Comparison of ENCODE assay signal across 7 mouse cellular contexts in genomic region chr11:94236074-94236473, GRCm38 (mm10). TPM values are rescaled to one million over a fixed set of nuclear protein-coding genes. Genes with fewer than 3 reads are reported as not detected.
A peak's percentile ranks its signal among the peaks of the same experiment; 100 is the strongest.
DNase-seq lines count a peak whose midpoint lies in the region; ATAC-seq and TF ChIP-seq lines count a peak whose summit lies in the region.

No protein-coding gene starts in this region.

- ATAC-seq in hindbrain, postnatal 0 days, result peak; percentile 92

- no peaks in the 10 kb centered on the region for H3K4me1 ChIP-seq in hindbrain, postnatal 0 days (ENCODE audit: insufficient read depth, low read length)

- peak; percentile 82 for DNase-seq in adipocyte (ENCODE audit: low spot score)
- DNase-seq in cerebellum, postnatal 36 days, result peak; percentile 74 to 77
- peak; percentile 72 for DNase-seq in gastrocnemius, adult 2 months
- peak; percentile 92 for DNase-seq in hindbrain, postnatal 0 days (ENCODE audit: low spot score)
- peak; percentile 62 to 71 for DNase-seq in left cerebral cortex, adult 18-20 months (ENCODE audit: low spot score in 2 of 2)
- peak; percentile 73 to 81 for DNase-seq in lung, postnatal 4 days
- peak; percentile 85 for DNase-seq in right cerebral cortex, adult 18-20 months

- intact Hi-C loops in gastrocnemius, adult 2 months (cut with DNase I), result loop anchor here (1.0 to 5.0 kb wide), 3 partner anchors 41 to 251 kb away; partner anchors contain the start of gene Spata20

- no peaks in the 10 kb centered on the region for H3K27me3 ChIP-seq in hindbrain, postnatal 0 days (ENCODE audit: insufficient read depth, low read length)

- no peaks in the 10 kb centered on the region for H3K36me3 ChIP-seq in hindbrain, postnatal 0 days (ENCODE audit: insufficient read depth, low read length)

- peak overlapping the region; percentile 35; the same call in 1 of the 2 replicates for H3K9ac ChIP-seq in hindbrain, postnatal 0 days (replicated peaks; ENCODE audit: low read length)

- H3K4me2 ChIP-seq in hindbrain, postnatal 0 days (ENCODE audit: low read depth, low read length), result no peak overlapping the region

- TF ChIP-seq CTCF in gastrocnemius, adult 2 months (IDR thresholded peaks at IDR 0.05), result peak; percentile 88
- peak; percentile 95 for TF ChIP-seq CTCF in hindbrain, postnatal 0 days (IDR thresholded peaks at IDR 0.05; ENCODE audit: low read depth)

- no peak overlapping the region for H3K4me3 ChIP-seq in gastrocnemius, adult 2 months
- H3K4me3 ChIP-seq in hindbrain, postnatal 0 days (ENCODE audit: low read length), result no peak overlapping the region

- WGBS in hindbrain, postnatal 0 days, result 22% methylated on average over 3 of the region's 3 CpGs

- H3K9me3 ChIP-seq in hindbrain, postnatal 0 days (ENCODE audit: low read length), result no peaks in the 10 kb centered on the region

- H3K27ac ChIP-seq in gastrocnemius, adult 2 months, result peak overlapping the region; percentile 64
- peak overlapping the region; percentile 70 for H3K27ac ChIP-seq in hindbrain, postnatal 0 days

RNA-seq across cellular contexts. Expression of gene Wfikkn2, which starts 9.7 kb away (rescaled TPM):
- 1 to 10 TPM; 6.9 to 8.3 TPM for total RNA-seq in gastrocnemius, adult 2 months (2021)
- total RNA-seq in hindbrain, postnatal 0 days (2014; rRNA removed), result 7.0 and 10.1 TPM in 2 replicates
- 10.4 and 10.5 TPM in 2 replicates for polyA plus RNA-seq in hindbrain, postnatal 0 days (2015; fragmentation: Nextera tagmentation; extraction: Ambion mirVana)
- total RNA-seq in left cerebral cortex, adult 18-20 months (2021), result 1 to 10 TPM; 1.8 to 2.2 TPM

RNA-seq across cellular contexts. Expression of gene Tob1, which starts 24.8 kb away (rescaled TPM):
- 100 to 1,000 TPM; 177 to 277 TPM for total RNA-seq in gastrocnemius, adult 2 months (2021)
- 13.2 and 20.1 TPM in 2 replicates for total RNA-seq in hindbrain, postnatal 0 days (2014; rRNA removed)
- 33.9 and 34.8 TPM in 2 replicates for polyA plus RNA-seq in hindbrain, postnatal 0 days (2015; fragmentation: Nextera tagmentation; extraction: Ambion mirVana)
- total RNA-seq in left cerebral cortex, adult 18-20 months (2021), result 10 to 100 TPM; 40.6 to 42.1 TPM

RNA-seq across cellular contexts. Expression of gene Gm21885, which starts 45.6 kb away (rescaled TPM):
- total RNA-seq in gastrocnemius, adult 2 months (2021), result not detected
- total RNA-seq in hindbrain, postnatal 0 days (2014; rRNA removed), result not detected in 2 replicates
- 0.24 TPM in 1 of 2 replicates, not detected in the other for polyA plus RNA-seq in hindbrain, postnatal 0 days (2015; fragmentation: Nextera tagmentation; extraction: Ambion mirVana)
- total RNA-seq in left cerebral cortex, adult 18-20 months (2021), result not detected
